Mouse (Mus musculus): ENCODE results near the gene Mlkl. TPM values are rescaled to one million over a fixed set of nuclear protein-coding genes. Genes with fewer than 3 reads are reported as not detected.

The Mlkl gene
- 1.5 and 1.7 TPM in 2 replicates for polyA plus RNA-seq (2014; fragmentation: Nextera tagmentation; extraction: Ambion mirVana)

GRCm38 (mm10) chr8:111337890-111338347 is at the start of gene Mlkl:
TSS of gene Mlkl (minus strand) at chr8:111338177.
- ATAC-seq (replicated peaks; ENCODE audit: low FRiP score, low TSS enrichment, low read depth) (0 out of 2 replicates have a peak, but pooled peaks have one; percentile 43), DNase-seq (ENCODE audit: low spot score) (peak; percentile 78)
- Histone ChIP-seq H3K9me3 (ENCODE audit: control insufficient read depth, low read length) (no peaks in the 10 kb centered on the region), H3K4me2 (ENCODE audit: low read length) (peak within 1 kb of the TSS; percentile 79), H3K36me3 (ENCODE audit: control insufficient read depth, insufficient read depth, low read length) (no peaks in the 10 kb centered on the region), H3K4me1 (replicated peaks; ENCODE audit: control insufficient read depth, insufficient read depth, low read length) (0 out of 2 replicates have a peak, but pooled peaks cover 5% of the 10 kb centered on the region), H3K27me3 (replicated peaks; ENCODE audit: control insufficient read depth, insufficient read depth, low read length) (peaks cover 8% of the 10 kb centered on the region; the same call in 1 of the 2 replicates), H3K4me3 (ENCODE audit: low read depth, low read length) (peak within 1 kb of the TSS; percentile 43), H3K27ac (ENCODE audit: low read depth) (no peak within 1 kb of the TSS), H3K9ac (ENCODE audit: low read length) (0 out of 2 replicates have a peak within 1 kb of the TSS, but pooled peaks have one; percentile 11)
- under 1% methylated on average over 29 of the region's 29 CpGs for WGBS

GRCm38 (mm10) chr8:111385915-111386314 is 47.9 kb upstream of the Mlkl start:
- Histone ChIP-seq H3K9me3 (ENCODE audit: control insufficient read depth, low read length) (no peaks in the 10 kb centered on the region), H3K4me1 (replicated peaks; ENCODE audit: control insufficient read depth, insufficient read depth, low read length) (no peaks in the 10 kb centered on the region), H3K4me2 (ENCODE audit: low read length) (no peak overlapping the region), H3K27ac (ENCODE audit: low read depth) (no peak overlapping the region), H3K36me3 (ENCODE audit: control insufficient read depth, insufficient read depth, low read length) (no peaks in the 10 kb centered on the region), H3K9ac (ENCODE audit: low read length) (no peak overlapping the region), H3K4me3 (ENCODE audit: low read depth, low read length) (no peak overlapping the region), H3K27me3 (replicated peaks; ENCODE audit: control insufficient read depth, insufficient read depth, low read length) (no peaks in the 10 kb centered on the region; the same call in 1 of the 2 replicates)
- no peak for DNase-seq (ENCODE audit: low spot score)
- WGBS, result 32% methylated on average over 9 of the region's 9 CpGs
- ATAC-seq (replicated peaks; ENCODE audit: low FRiP score, low TSS enrichment, low read depth), result no peak

GRCm38 (mm10) chr8:111384628-111385027 is 46.7 kb upstream of the Mlkl start:
- WGBS, result 38% methylated on average over 2 of the region's 2 CpGs
- Histone ChIP-seq H3K4me3 (ENCODE audit: low read depth, low read length) (no peak overlapping the region), H3K27ac (ENCODE audit: low read depth) (no peak overlapping the region), H3K9ac (ENCODE audit: low read length) (no peak overlapping the region), H3K4me2 (ENCODE audit: low read length) (no peak overlapping the region), H3K4me1 (replicated peaks; ENCODE audit: control insufficient read depth, insufficient read depth, low read length) (no peaks in the 10 kb centered on the region), H3K36me3 (ENCODE audit: control insufficient read depth, insufficient read depth, low read length) (no peaks in the 10 kb centered on the region), H3K27me3 (replicated peaks; ENCODE audit: control insufficient read depth, insufficient read depth, low read length) (no peaks in the 10 kb centered on the region; the same call in 1 of the 2 replicates), H3K9me3 (ENCODE audit: control insufficient read depth, low read length) (no peaks in the 10 kb centered on the region)
- ATAC-seq (replicated peaks; ENCODE audit: low FRiP score, low TSS enrichment, low read depth) (no peak; the same call in 1 of the 2 replicates), DNase-seq (ENCODE audit: low spot score) (no peak)

GRCm38 (mm10) chr8:111375192-111375591 is 37.2 kb upstream of the Mlkl start:
- DNase-seq (ENCODE audit: low spot score) (no peak), ATAC-seq (replicated peaks; ENCODE audit: low FRiP score, low TSS enrichment, low read depth) (no peak)
- WGBS, result 58% methylated on average over 6 of the region's 6 CpGs
- no peak overlapping the region for H3K27ac ChIP-seq (ENCODE audit: low read depth)
- no peaks in the 10 kb centered on the region for H3K27me3 ChIP-seq (replicated peaks; ENCODE audit: control insufficient read depth, insufficient read depth, low read length)
- no peaks in the 10 kb centered on the region for H3K36me3 ChIP-seq (ENCODE audit: control insufficient read depth, insufficient read depth, low read length)
- H3K4me3 ChIP-seq (ENCODE audit: low read depth, low read length), result no peak overlapping the region
- H3K4me1 ChIP-seq (replicated peaks; ENCODE audit: control insufficient read depth, insufficient read depth, low read length), result no peaks in the 10 kb centered on the region
- no peak overlapping the region for H3K9ac ChIP-seq (ENCODE audit: low read length)
- H3K4me2 ChIP-seq (ENCODE audit: low read length), result no peak overlapping the region
- no peaks in the 10 kb centered on the region for H3K9me3 ChIP-seq (ENCODE audit: control insufficient read depth, low read length)

- Histone ChIP-seq H3K9me3 (ENCODE audit: control insufficient read depth, low read length) (no peaks in the 10 kb centered on the region), H3K4me2 (ENCODE audit: low read length) (no peak overlapping the region), H3K9ac (ENCODE audit: low read length) (no peak overlapping the region), H3K4me1 (replicated peaks; ENCODE audit: control insufficient read depth, insufficient read depth, low read length) (no peaks in the 10 kb centered on the region), H3K27ac (ENCODE audit: low read depth) (no peak overlapping the region), H3K4me3 (ENCODE audit: low read depth, low read length) (no peak overlapping the region), H3K36me3 (ENCODE audit: control insufficient read depth, insufficient read depth, low read length) (no peaks in the 10 kb centered on the region), H3K27me3 (replicated peaks; ENCODE audit: control insufficient read depth, insufficient read depth, low read length) (no peaks in the 10 kb centered on the region)
- no peak for ATAC-seq (replicated peaks; ENCODE audit: low FRiP score, low TSS enrichment, low read depth)
- DNase-seq (ENCODE audit: low spot score), result no peak
- WGBS, result 68% methylated on average over 9 of the region's 9 CpGs
Measured at GRCm38 (mm10) chr8:111369711-111370110, 31.7 kb upstream of the Mlkl start.

- Histone ChIP-seq H3K36me3 (ENCODE audit: control insufficient read depth, insufficient read depth, low read length) (no peaks in the 10 kb centered on the region), H3K9me3 (ENCODE audit: control insufficient read depth, low read length) (no peaks in the 10 kb centered on the region), H3K4me3 (ENCODE audit: low read depth, low read length) (no peak overlapping the region), H3K27me3 (replicated peaks; ENCODE audit: control insufficient read depth, insufficient read depth, low read length) (no peaks in the 10 kb centered on the region), H3K27ac (ENCODE audit: low read depth) (no peak overlapping the region), H3K4me1 (replicated peaks; ENCODE audit: control insufficient read depth, insufficient read depth, low read length) (no peaks in the 10 kb centered on the region), H3K9ac (ENCODE audit: low read length) (no peak overlapping the region), H3K4me2 (ENCODE audit: low read length) (peak overlapping the region; percentile 38)
- 65% methylated on average over 8 of the region's 8 CpGs for WGBS
- DNase-seq (ENCODE audit: low spot score) (no peak), ATAC-seq (replicated peaks; ENCODE audit: low FRiP score, low TSS enrichment, low read depth) (no peak)
Measured at GRCm38 (mm10) chr8:111367350-111367749, 29.4 kb upstream of the Mlkl start.

GRCm38 (mm10) chr8:111366610-111367234 is 28.7 kb upstream of the Mlkl start:
- Histone ChIP-seq H3K9ac (ENCODE audit: low read length) (no peak overlapping the region), H3K4me2 (ENCODE audit: low read length) (peak overlapping the region; percentile 38), H3K9me3 (ENCODE audit: control insufficient read depth, low read length) (no peaks in the 10 kb centered on the region), H3K27me3 (replicated peaks; ENCODE audit: control insufficient read depth, insufficient read depth, low read length) (no peaks in the 10 kb centered on the region), H3K27ac (ENCODE audit: low read depth) (no peak overlapping the region), H3K4me3 (ENCODE audit: low read depth, low read length) (no peak overlapping the region), H3K4me1 (replicated peaks; ENCODE audit: control insufficient read depth, insufficient read depth, low read length) (no peaks in the 10 kb centered on the region), H3K36me3 (ENCODE audit: control insufficient read depth, insufficient read depth, low read length) (no peaks in the 10 kb centered on the region)
- 30% methylated on average over 14 of the region's 14 CpGs for WGBS
- ATAC-seq (replicated peaks; ENCODE audit: low FRiP score, low TSS enrichment, low read depth) (peak; percentile 72), DNase-seq (ENCODE audit: low spot score) (peak; percentile 61)

GRCm38 (mm10) chr8:111363489-111363888 is 25.5 kb upstream of the Mlkl start:
- H3K4me1 ChIP-seq (replicated peaks; ENCODE audit: control insufficient read depth, insufficient read depth, low read length), result no peaks in the 10 kb centered on the region
- H3K36me3 ChIP-seq (ENCODE audit: control insufficient read depth, insufficient read depth, low read length), result no peaks in the 10 kb centered on the region
- no peak overlapping the region for H3K27ac ChIP-seq (ENCODE audit: low read depth)
- WGBS, result 78% methylated on average over 6 of the region's 8 CpGs
- no peak overlapping the region for H3K4me2 ChIP-seq (ENCODE audit: low read length)
- ATAC-seq (replicated peaks; ENCODE audit: low FRiP score, low TSS enrichment, low read depth), result no peak
- H3K9ac ChIP-seq (ENCODE audit: low read length), result no peak overlapping the region
- H3K27me3 ChIP-seq (replicated peaks; ENCODE audit: control insufficient read depth, insufficient read depth, low read length), result no peaks in the 10 kb centered on the region
- no peak for DNase-seq (ENCODE audit: low spot score)
- H3K4me3 ChIP-seq (ENCODE audit: low read depth, low read length), result no peak overlapping the region
- no peaks in the 10 kb centered on the region for H3K9me3 ChIP-seq (ENCODE audit: control insufficient read depth, low read length)

Measured in intestine, embryonic 14.5 days (tissue).